Mouse (Mus musculus) small intestine, adult 2 months (tissue): ENCODE results near the gene Ngdn.

Experiments
- CTCF ChIP-seq: fragments of 200-500 bp; IDR thresholded peaks from 2 replicates; pipeline ENCODE4 v1.5.1; 2012; ENCODE audit warnings: low read depth, mild to moderate bottlenecking, control low read depth, inconsistent platforms, low read length, moderate library complexity, mixed read lengths; ENCODE audit not compliant: insufficient replicate concordance, insufficient read length; ENCODE audit errors: extremely low read depth
- POLR2A ChIP-seq: fragments of 200-500 bp; IDR thresholded peaks from 2 replicates; pipeline ENCODE4 v1.6.1; 2012; ENCODE audit warnings: low read depth, mild to moderate bottlenecking, control low read depth, inconsistent platforms, low read length, moderate library complexity

GRCm38 (mm10) chr14:55062626-55063025 lies 47.4 kb downstream of the Ngdn start:
- TF ChIP-seq CTCF (no peak), POLR2A (no peak)
